Mouse (Mus musculus) CH12.LX (cell line): ENCODE results near the gene Clasp2. TPM values are rescaled to one million over a fixed set of nuclear protein-coding genes. Genes with fewer than 3 reads are reported as not detected.

ENCODE experiments used
- DNase-seq: peaks from one replicate; pipeline ENCODE4 v3.0.0-alpha.2; 2013; ENCODE audit errors: extremely low read depth
- H3K27ac ChIP-seq: 2 replicates; pipeline ENCODE4 v1.5.1; 2012; ENCODE audit warnings: low read depth, mild to moderate bottlenecking, control low read depth, moderate library complexity; ENCODE audit not compliant: insufficient read depth
- H3K27me3 ChIP-seq: replicated peaks from 2 replicates; pipeline ENCODE3; 2012; ENCODE audit warnings: inconsistent platforms
- H3K36me3 ChIP-seq, 2 experiments: replicated peaks in 1 of 2; 2 replicates each; pipeline versions ENCODE3 to v1.6.1; 2012; ENCODE audit warnings: inconsistent platforms in 1 of 2, low read length in 1 of 2, mild to moderate bottlenecking in 1 of 2, mixed read lengths in 1 of 2, moderate library complexity in 1 of 2; ENCODE audit not compliant: control insufficient read depth in 1 of 2, insufficient read depth in 1 of 2
- H3K4me1 ChIP-seq, 2 experiments: 2 replicates each; pipeline ENCODE4 v1.6.1; 2012; ENCODE audit warnings: inconsistent platforms in 1 of 2, moderate library complexity in 1 of 2; ENCODE audit not compliant: insufficient read depth in 2 of 2, control insufficient read depth in 1 of 2
- H3K4me2 ChIP-seq: 2 replicates; pipeline ENCODE4 v1.6.1; 2012; ENCODE audit warnings: low read depth, mild to moderate bottlenecking, control low read depth; ENCODE audit not compliant: poor library complexity, insufficient read depth, severe bottlenecking
- H3K4me3 ChIP-seq, 3 experiments: fragments of 150-350 bp in 1 of 3; sonication (generic) in 1 of 3; replicated peaks in 1 of 3; 2 replicates each; pipeline versions ENCODE3 to v1.5.1; 2011 to 2012; ENCODE audit warnings: low read depth in 2 of 3, low read length in 2 of 3, mild to moderate bottlenecking in 2 of 3, moderate library complexity in 2 of 3, control low read depth in 1 of 3, improper control_type of control experiment in 1 of 3, inconsistent platforms in 1 of 3, mixed read lengths in 1 of 3; ENCODE audit not compliant: poor library complexity in 1 of 3
- H3K79me2 ChIP-seq: replicated peaks from 2 replicates; pipeline ENCODE4 v1.6.1; 2012; ENCODE audit warnings: mild to moderate bottlenecking, moderate library complexity; ENCODE audit not compliant: control insufficient read depth, poor library complexity, insufficient read depth, severe bottlenecking; ENCODE audit errors: extremely low read depth
- H3K9ac ChIP-seq: 2 replicates; pipeline ENCODE4 v1.6.1; 2012; ENCODE audit warnings: low read depth, mild to moderate bottlenecking, control low read depth, moderate library complexity; ENCODE audit not compliant: insufficient read depth
- H3K9me3 ChIP-seq: replicated peaks from 2 replicates; pipeline ENCODE3; 2012; ENCODE audit warnings: low read length, inconsistent platforms, mixed read lengths
- BHLHE40 ChIP-seq: IDR thresholded peaks from 2 replicates; pipeline ENCODE4 v1.6.1; 2011; ENCODE audit warnings: mild to moderate bottlenecking, low read depth, low read length, improper control_type of control experiment
- CHD2 ChIP-seq: IDR thresholded peaks from 2 replicates; pipeline ENCODE4 v1.6.1; 2011; ENCODE audit warnings: low read length, improper control_type of control experiment
- CTCF ChIP-seq, 2 experiments: IDR thresholded peaks in 1 of 2; conservative IDR thresholded peaks in 1 of 2; 2 replicates each; pipeline ENCODE4 v1.5.1; 2011 to 2012; ENCODE audit warnings: low read depth in 2 of 2, low read length in 2 of 2, improper control_type of control experiment in 1 of 2, inconsistent platforms in 1 of 2, mild to moderate bottlenecking in 1 of 2, moderate library complexity in 1 of 2
- EP300 ChIP-seq: IDR thresholded peaks from 2 replicates; pipeline ENCODE4 v1.6.1; 2011; ENCODE audit warnings: low read length, improper control_type of control experiment
- ETS1 ChIP-seq: conservative IDR thresholded peaks from 2 replicates; pipeline ENCODE4 v1.6.1; 2012; ENCODE audit warnings: low read depth, mild to moderate bottlenecking, inconsistent platforms, low read length, improper control_type of control experiment, moderate library complexity
- JUN ChIP-seq: IDR thresholded peaks from 2 replicates; pipeline ENCODE4 v1.6.1; 2011; ENCODE audit warnings: low read depth, mild to moderate bottlenecking, low read length, improper control_type of control experiment, moderate library complexity; ENCODE audit not compliant: insufficient read depth
- MEF2A ChIP-seq: IDR thresholded peaks from 2 replicates; pipeline ENCODE4 v1.6.1; 2014; ENCODE audit warnings: low read depth, mild to moderate bottlenecking, inconsistent platforms, low read length, improper control_type of control experiment, borderline replicate concordance
- PAX5 ChIP-seq: IDR thresholded peaks from 2 replicates; pipeline ENCODE4 v1.6.1; 2012; ENCODE audit warnings: low read length, inconsistent platforms, mixed read lengths
- POLR2A ChIP-seq: IDR thresholded peaks from 2 replicates; pipeline ENCODE4 v1.6.1; 2011; ENCODE audit warnings: low read depth, mild to moderate bottlenecking, improper control_type of control experiment, low read length
- POLR2AphosphoS2 ChIP-seq: IDR thresholded peaks from 2 replicates; pipeline ENCODE4 v1.6.1; 2011; ENCODE audit warnings: low read depth, low read length, improper control_type of control experiment
- RCOR1 ChIP-seq: conservative IDR thresholded peaks from 2 replicates; pipeline ENCODE4 v1.6.1; 2012; ENCODE audit warnings: low read depth, mild to moderate bottlenecking, inconsistent platforms, low read length, improper control_type of control experiment
- SIN3A ChIP-seq: IDR thresholded peaks from 2 replicates; pipeline ENCODE4 v1.6.1; 2012; ENCODE audit warnings: low read length, improper control_type of control experiment, inconsistent platforms
- SMC3 ChIP-seq: IDR thresholded peaks from 2 replicates; pipeline ENCODE4 v1.6.1; 2011; ENCODE audit warnings: low read depth, low read length, improper control_type of control experiment
- TBP ChIP-seq: conservative IDR thresholded peaks from 2 replicates; pipeline ENCODE4 v1.6.1; 2011; ENCODE audit warnings: low read depth, low read length, improper control_type of control experiment
- UBTF ChIP-seq: IDR thresholded peaks from 2 replicates; pipeline ENCODE4 v1.6.1; 2012; ENCODE audit warnings: low read depth, mild to moderate bottlenecking, inconsistent platforms, low read length, improper control_type of control experiment, moderate library complexity
- USF2 ChIP-seq: conservative IDR thresholded peaks from 2 replicates; pipeline ENCODE4 v1.6.1; 2011; ENCODE audit warnings: low read depth, low read length, improper control_type of control experiment
- ZKSCAN1 ChIP-seq: IDR thresholded peaks from 2 replicates; pipeline ENCODE4 v1.6.1; 2012; ENCODE audit warnings: low read depth, inconsistent platforms, low read length, improper control_type of control experiment, borderline replicate concordance
- ZMIZ1 ChIP-seq: IDR thresholded peaks from 2 replicates; pipeline ENCODE4 v1.6.1; 2012; ENCODE audit warnings: low read depth, mild to moderate bottlenecking, inconsistent platforms, low read length, improper control_type of control experiment
- ZNF384 ChIP-seq: IDR thresholded peaks from 2 replicates; pipeline ENCODE4 v1.6.1; 2012; ENCODE audit warnings: low read depth, low read length, improper control_type of control experiment, inconsistent platforms
- dilution Hi-C: fragments of 300-500 bp; cut with MboI; formaldehyde crosslinking; loops from 2 replicates; pipeline ENCODE4 v1.14.3; 2020; ENCODE audit warnings: low sequenced_read_pairs; ENCODE audit not compliant: extremely low pct_unique_long_range_greater_than_20kb, extremely low pct_ligation_motif_present
- in situ Hi-C: fragments of 300-500 bp; cut with MboI; formaldehyde crosslinking; loops from 3 replicates; pipeline ENCODE4 v1.14.3; 2019; ENCODE audit warnings: low sequenced_read_pairs, low pct_ligation_motif_present, low pct_unique_long_range_greater_than_20kb, mixed read lengths
- polyA plus RNA-seq: library from polyadenylated mRNA; unstranded; fragments of >175 nt; gene quantifications from 2 replicates; pipeline ENCODE4 v1.2.1, GENCODE M21; 2012; ENCODE audit warnings: low read depth; ENCODE audit not compliant: insufficient read length
- total RNA-seq, 2 experiments: library from RNA; depleted of rRNA; stranded (reverse); fragments of 300-350 nt in 1 of 2; fragments of >200 nt in 1 of 2; gene quantifications; 2 replicates each; pipeline ENCODE4 v1.2.3; 2012 to 2014

The Clasp2 gene
- total and polyA plus RNA-seq, 3 experiments, result 23.9 to 32.4 (median 27.0) TPM

GRCm38 (mm10) chr9:113922677-113923076 lies 181.4 kb downstream of the Clasp2 start:
- H3K79me2 ChIP-seq, result no peaks in the 10 kb centered on the region
- H3K9me3 ChIP-seq, result no peaks in the 10 kb centered on the region
- no peak for DNase-seq
- H3K4me1 ChIP-seq, result no peaks in the 10 kb centered on the region
- H3K9ac ChIP-seq, result no peak overlapping the region
- TF ChIP-seq BHLHE40, result no peak
- no peak for TF ChIP-seq EP300
- no peak for TF ChIP-seq TBP
- no peak for TF ChIP-seq USF2
- TF ChIP-seq POLR2A, result no peak
- no peak for TF ChIP-seq ZKSCAN1
- no peak for TF ChIP-seq SMC3
- TF ChIP-seq CTCF (conservative IDR thresholded peaks at IDR 0.05 in 1 of 2, IDR thresholded peaks at IDR 0.05 in 1 of 2; ENCODE audit: low read depth in 2 of 2, low read length in 2 of 2), result no peak
- no peak for TF ChIP-seq SIN3A
- TF ChIP-seq JUN, result no peak
- no peak for TF ChIP-seq MEF2A
- TF ChIP-seq UBTF, result no peak
- no peak for TF ChIP-seq POLR2AphosphoS2
- TF ChIP-seq RCOR1, result no peak
- no peak for TF ChIP-seq ZNF384
- no peak for TF ChIP-seq CHD2
- TF ChIP-seq ETS1, result no peak
- dilution Hi-C loops (no loop called here), in situ Hi-C loops (loop anchor here (10.0 kb wide), 1 partner anchor 178 kb away; the partner anchor contains the start of gene Clasp2)
- H3K27me3 ChIP-seq, result no peaks in the 10 kb centered on the region
- H3K27ac ChIP-seq, result no peak overlapping the region
- peaks cover 6 to 49% of the 10 kb centered on the region in 2 experiments for H3K36me3 ChIP-seq
- H3K4me3 ChIP-seq, result no peak overlapping the region
- H3K4me2 ChIP-seq, result no peak overlapping the region

DNA sequence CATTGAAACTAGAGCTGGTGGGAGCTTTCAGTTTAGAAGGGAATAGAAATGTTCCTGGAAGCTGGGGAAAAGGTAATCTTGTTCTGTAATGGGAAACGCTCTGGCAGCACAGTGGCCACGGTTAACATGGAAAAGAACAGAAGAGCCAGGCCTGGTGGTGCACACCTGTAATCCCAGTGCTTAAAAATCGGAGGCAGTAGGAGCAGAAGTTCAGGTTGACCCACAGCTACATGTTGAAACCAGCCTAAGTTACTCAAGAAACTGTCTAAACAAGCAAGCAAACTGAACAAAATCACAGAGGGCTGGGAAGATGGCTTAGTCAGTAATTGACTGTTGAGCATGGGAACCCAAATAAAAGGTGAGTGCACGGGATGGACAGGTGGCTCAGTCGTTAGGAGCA lies 183.6 kb downstream of the Clasp2 start:
- DNase-seq, result no peak
- dilution Hi-C loops (no loop called here), in situ Hi-C loops (loop anchor here (10.0 kb wide), 1 partner anchor 180 kb away; the partner anchor contains the start of gene Clasp2)
- Histone ChIP-seq H3K9ac (no peak overlapping the region), H3K79me2 (no peaks in the 10 kb centered on the region), H3K4me3 (no peak overlapping the region), H3K27ac (no peak overlapping the region), H3K9me3 (no peaks in the 10 kb centered on the region), H3K4me1 (peaks cover 4 to 17% of the 10 kb centered on the region in 2 experiments; a peak in 2 of 4 replicates), H3K4me2 (no peak overlapping the region), H3K36me3 (peaks cover 3 to 34% of the 10 kb centered on the region in 2 experiments), H3K27me3 (no peaks in the 10 kb centered on the region)
- TF ChIP-seq CTCF (conservative IDR thresholded peaks at IDR 0.05 in 1 of 2, IDR thresholded peaks at IDR 0.05 in 1 of 2; ENCODE audit: low read depth in 2 of 2, low read length in 2 of 2) (no peak), PAX5 (no peak), CHD2 (no peak), ZMIZ1 (no peak), POLR2A (no peak), ZNF384 (no peak)
